Mouse (Mus musculus) heart, postnatal 0 days (tissue): ENCODE results near the gene Rbms3.

Experiments used
- CTCF ChIP-seq: IDR thresholded peaks from 2 replicates; pipeline ENCODE4 v1.5.1; 2016; ENCODE audit warnings: antibody characterized with exemption, control low read depth, low read depth
- EP300 ChIP-seq: IDR thresholded peaks from 2 replicates; pipeline ENCODE4 v1.6.1; 2016; ENCODE audit warnings: antibody characterized with exemption, low read depth

DNA sequence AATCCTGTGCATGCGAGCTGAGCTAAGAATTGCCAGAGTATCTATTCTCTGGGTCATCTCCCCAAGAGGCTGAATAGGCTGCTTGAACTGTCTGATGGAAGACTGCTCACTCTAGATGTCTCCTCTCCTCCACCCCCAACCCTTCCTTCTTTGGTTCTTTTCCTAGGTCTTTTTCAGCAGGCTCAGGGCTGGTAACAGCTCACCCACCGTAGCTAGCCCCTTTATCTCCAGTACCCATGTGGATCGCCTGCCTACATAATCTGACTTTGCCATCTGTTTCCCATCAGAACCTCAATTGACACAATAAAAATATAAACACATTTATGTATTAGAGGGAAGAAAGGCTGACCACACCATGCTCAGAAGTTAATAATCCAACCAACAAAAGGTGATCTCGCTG is 225.1 kb downstream of the Rbms3 start:
- no peak for TF ChIP-seq CTCF
- no peak for TF ChIP-seq EP300
